8 mouse cellular contexts compared by ENCODE assay signal in the genomic region with DNA sequence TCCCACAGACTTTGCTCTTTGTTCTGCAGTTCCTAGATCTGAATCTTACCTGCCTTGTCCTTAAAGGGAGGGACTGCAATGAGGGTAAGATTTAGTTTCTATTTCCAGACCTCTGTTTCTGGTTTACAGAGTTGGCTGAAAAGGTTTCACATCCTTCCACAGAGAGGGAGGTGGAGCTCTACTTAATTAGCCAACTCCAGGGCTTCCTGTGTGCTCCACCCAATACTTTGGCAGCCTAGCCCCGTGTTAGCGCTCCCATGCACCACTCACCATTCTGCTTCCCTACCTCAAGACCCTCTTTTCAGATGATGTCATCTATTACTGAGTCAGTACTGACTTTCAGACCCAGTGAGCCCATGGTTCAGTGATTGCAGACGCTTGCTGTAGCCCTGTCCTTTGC. TPM values are rescaled to one million over a fixed set of nuclear protein-coding genes. Genes with fewer than 3 reads are reported as not detected.
DNase-seq lines count a peak whose midpoint lies in the region; ATAC-seq and TF ChIP-seq lines count a peak whose summit lies in the region.
"Not testable (repeated sequence)": the region's sequence is repeated elsewhere in the genome, so short reads cannot be mapped to it uniquely, and the experiment has no call there.
"Had no signal": no experiment of that assay in that cellular context is flagged by ENCODE, and none has a peak within 500 bp of the region (broad histone marks: within the 10 kb centered on the region; RNA-seq: fewer than 3 reads in every experiment).

TSS of gene 9930111J21Rik1 (minus strand) at position 148 of the 400 bp plus-strand sequence.

- ATAC-seq in G1E (ENCODE audit: extremely low read depth, insufficient number of reproducible peaks, low FRiP score, poor library complexity, severe bottlenecking): peak; percentile 30; the same call in 1 of the 2 replicates
- peak; percentile 82 for ATAC-seq in granulocyte monocyte progenitor cell, adult 5-6 weeks (replicated peaks; ENCODE audit: poor library complexity, severe bottlenecking)
- 0 out of 2 replicates have a peak, but pooled peaks have one; percentile 30 for ATAC-seq in liver, embryonic 12.5 days
- peak; percentile 38; the same call in 1 of the 2 replicates for ATAC-seq in lung, embryonic 16.5 days (ENCODE audit: low read depth)
- peak; percentile 79 for ATAC-seq in megakaryocyte progenitor cell, adult 5-6 weeks (replicated peaks; ENCODE audit: poor library complexity)

- TF ChIP-seq POLR2A in olfactory bulb, adult 2 months (IDR thresholded peaks at IDR 0.05; ENCODE audit: insufficient read depth, low read depth, low read length): not testable (repeated sequence)

- H3K4me3 ChIP-seq in G1E (ENCODE audit: low read depth, low read length); brown adipose tissue, adult 24 weeks (ENCODE audit: insufficient read depth, low read depth, low read length); liver, embryonic 12.5 days; lung, embryonic 16.5 days (ENCODE audit: low read length); olfactory bulb, adult 2 months (ENCODE audit: insufficient read depth, low read depth, low read length): not testable (repeated sequence)

- H3K27me3 ChIP-seq in G1E (ENCODE audit: insufficient read depth, low read length); liver, embryonic 12.5 days (replicated peaks); lung, embryonic 16.5 days (ENCODE audit: control insufficient read depth, insufficient read depth, low read depth, low read length): not testable (repeated sequence)

- not testable (repeated sequence) for H3K4me2 ChIP-seq in liver, embryonic 12.5 days; lung, embryonic 16.5 days (ENCODE audit: low read depth, low read length)

- not testable (repeated sequence) for TF ChIP-seq CTCF in G1E (IDR thresholded peaks at IDR 0.05; ENCODE audit: low read depth, low read length); olfactory bulb, adult 2 months (IDR thresholded peaks at IDR 0.05; ENCODE audit: insufficient read depth, low read depth, low read length)

- not testable (repeated sequence) for DNase-seq in G1E (ENCODE audit: low spot score)

- WGBS in liver, embryonic 12.5 days (ENCODE audit: insufficient replicate concordance): no CpG with 5 or more reads among the region's 3 CpGs
- WGBS in lung, embryonic 16.5 days: no CpG with 5 or more reads among the region's 3 CpGs
- no CpG with 5 or more reads among the region's 3 CpGs for WGBS in olfactory bulb, adult 2 months

- not testable (repeated sequence) for H3K4me1 ChIP-seq in G1E (ENCODE audit: insufficient read depth, low read depth, low read length); brown adipose tissue, adult 24 weeks (ENCODE audit: control insufficient read depth, insufficient read depth, insufficient read length, low read length); liver, embryonic 12.5 days; lung, embryonic 16.5 days (replicated peaks; ENCODE audit: control insufficient read depth, insufficient read depth, low read length); olfactory bulb, adult 2 months (ENCODE audit: control insufficient read depth, insufficient read depth, low read length)

- not testable (repeated sequence) for H3K9ac ChIP-seq in liver, embryonic 12.5 days; lung, embryonic 16.5 days (ENCODE audit: low read length)

- H3K27ac ChIP-seq in brown adipose tissue, adult 24 weeks (replicated peaks; ENCODE audit: low read depth, low read length): peak within 1 kb of the TSS; percentile 48; the same call in 1 of the 2 replicates
- not testable (repeated sequence) for H3K27ac ChIP-seq in liver, embryonic 12.5 days; lung, embryonic 16.5 days (ENCODE audit: low read length); olfactory bulb, adult 2 months (ENCODE audit: insufficient read depth, low read depth, low read length)

- not testable (repeated sequence) for H3K36me3 ChIP-seq in G1E (replicated peaks); liver, embryonic 12.5 days; lung, embryonic 16.5 days (ENCODE audit: control insufficient read depth, insufficient read depth, low read length)

- not testable (repeated sequence) for H3K9me3 ChIP-seq in G1E (replicated peaks); liver, embryonic 12.5 days (replicated peaks); lung, embryonic 16.5 days (ENCODE audit: control insufficient read depth, low read length)

RNA-seq across cellular contexts. Expression of gene 9930111J21Rik1, which starts in this region (rescaled TPM):
- total RNA-seq in G1E (2014; fragmentation: Nextera tagmentation) (1.1 and 3.9 TPM in 2 replicates), G1E (2017) (2.0 and 2.5 TPM in 2 replicates)
- 0.02 TPM in 1 of 2 replicates, not detected in the other for polyA plus RNA-seq in G1E (2012)
- 1.2 TPM in 1 of 2 replicates, not detected in the other for polyA plus RNA-seq in brown adipose tissue, adult 24 weeks (2012; ENCODE audit: insufficient read depth, insufficient read length, missing spikeins)
- 13.1 and 13.3 TPM in 2 replicates for total RNA-seq in granulocyte monocyte progenitor cell, adult 5-6 weeks (2014; fragmentation: Nextera tagmentation)
- total RNA-seq in granulocyte monocyte progenitor cell, adult 5-6 weeks (2017): 7.3 and 17.1 TPM in 2 replicates
- 0.50 and 0.89 TPM in 2 replicates for polyA plus RNA-seq in liver, embryonic 12.5 days (2016; fragmentation: Nextera tagmentation; extraction: Ambion mirVana)
- polyA plus RNA-seq in lung, embryonic 16.5 days (2015; fragmentation: Nextera tagmentation; extraction: Ambion mirVana): 0.85 and 1.5 TPM in 2 replicates
- total RNA-seq in megakaryocyte progenitor cell, adult 5-6 weeks (2015): 13.7 and 14.1 TPM in 2 replicates
- 7.6 and 8.2 TPM in 2 replicates for total RNA-seq in megakaryocyte progenitor cell, adult 5-6 weeks (2017)
- not detected in 2 replicates for polyA plus RNA-seq in olfactory bulb, adult 2 months (2012; ENCODE audit: insufficient read depth, insufficient read length, low replicate concordance, missing spikeins)
- polyA plus RNA-seq: heart, embryonic 12.5 days had no signal

Comparison
In these comparisons a context has a peak if more than half of its experiments do, and no peak if none do; other contexts are left out.
1. Peak in ATAC-seq in liver, embryonic 12.5 days; RNA of the gene not detected or under 1 TPM.
2. ATAC-seq: peak in every context shown above with its lines; median percentile 82 in granulocyte monocyte progenitor cell, adult 5-6 weeks; 79 in megakaryocyte progenitor cell, adult 5-6 weeks; 38 in lung, embryonic 16.5 days; 30 in G1E; 30 in liver, embryonic 12.5 days.